Mouse (Mus musculus): ENCODE data around the gene Tprgl. TPM values are rescaled to one million over a fixed set of nuclear protein-coding genes. Genes with fewer than 3 reads are reported as not detected.

Gene Tprgl
- 199 and 220 TPM in 2 replicates for polyA plus RNA-seq (2012; rRNA removed; ENCODE audit: low replicate concordance)

DNA sequence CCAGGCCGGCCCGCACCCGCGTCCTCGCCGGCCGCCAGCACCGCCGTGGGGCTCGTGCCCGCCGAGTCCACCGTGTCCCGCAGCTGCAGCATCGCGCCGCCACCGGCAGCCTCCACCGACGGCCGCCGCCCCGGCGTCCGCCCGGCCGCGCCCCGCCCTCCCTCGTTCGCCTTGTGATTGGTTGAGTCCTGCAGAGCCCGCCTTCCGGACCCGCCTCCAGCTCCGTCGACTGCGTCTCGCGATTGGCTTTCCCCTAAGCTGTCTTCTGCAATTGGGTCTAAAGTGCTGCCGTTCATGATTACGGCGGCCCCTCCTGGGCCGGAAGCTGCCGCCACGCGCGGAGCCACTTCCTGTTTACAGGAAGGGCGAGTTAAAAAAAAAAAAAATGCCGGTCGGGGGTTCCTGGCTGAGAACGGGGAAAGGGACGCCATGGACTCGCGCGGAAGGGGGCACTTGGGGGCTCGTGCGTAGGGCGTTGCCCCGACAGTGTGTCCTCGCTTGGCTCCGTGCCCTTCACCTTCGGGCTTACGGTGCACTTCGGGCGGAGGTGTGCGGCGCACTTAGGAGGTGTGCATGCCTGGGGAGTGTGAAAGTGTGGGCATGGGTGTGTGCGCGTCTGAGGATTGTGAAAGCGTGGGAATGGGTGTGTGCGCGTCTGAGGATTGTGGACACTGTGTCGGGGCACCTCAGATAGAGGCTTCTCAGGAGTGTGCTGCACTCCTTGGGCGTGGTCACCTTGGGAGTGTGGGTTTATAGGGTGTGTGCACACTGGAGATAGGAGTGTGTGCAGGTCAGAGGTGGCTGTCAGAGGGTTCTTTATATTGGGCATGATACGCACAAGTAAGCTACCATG, at the start of gene Tprgl:
Gene Tprgl (minus strand): TSS at position 129 of the 853 bp plus-strand sequence.

DNA sequence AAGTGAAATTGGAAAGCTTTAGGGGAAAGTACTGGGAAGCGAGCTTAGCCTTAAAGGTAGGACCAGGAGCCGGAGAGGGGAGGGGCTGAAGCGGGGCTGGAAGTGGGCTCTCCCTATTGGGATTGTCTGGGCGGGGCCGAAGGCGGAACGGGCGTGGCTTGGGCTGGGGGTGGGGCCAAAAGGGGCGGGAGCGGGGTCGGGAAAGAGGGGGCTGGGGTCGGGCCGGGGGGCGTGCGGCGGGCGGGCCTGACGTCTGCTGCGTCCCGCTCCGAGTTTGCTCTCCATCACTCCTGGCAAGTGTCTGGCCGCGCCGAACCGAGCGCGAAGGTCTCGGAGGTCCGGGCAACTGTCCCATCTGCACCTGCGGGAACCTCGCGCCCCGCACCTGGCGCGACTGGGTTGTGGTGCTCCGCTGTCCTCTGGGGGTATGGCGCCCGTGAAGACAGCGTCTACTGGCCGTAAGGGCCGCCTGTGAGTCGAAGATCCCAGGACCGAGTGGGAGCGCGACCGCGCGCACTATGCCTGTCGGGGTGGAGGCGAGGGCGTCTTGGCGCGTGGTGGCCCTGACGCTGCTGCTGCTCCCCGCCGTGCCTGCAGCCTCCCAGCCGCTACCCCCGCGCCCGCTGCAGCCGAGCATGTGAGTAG, 10.2 kb upstream of the Tprgl start, which contains the start of gene Megf6:
Gene Megf6 (plus strand): TSS at position 225 of the 645 bp plus-strand sequence.

DNA sequence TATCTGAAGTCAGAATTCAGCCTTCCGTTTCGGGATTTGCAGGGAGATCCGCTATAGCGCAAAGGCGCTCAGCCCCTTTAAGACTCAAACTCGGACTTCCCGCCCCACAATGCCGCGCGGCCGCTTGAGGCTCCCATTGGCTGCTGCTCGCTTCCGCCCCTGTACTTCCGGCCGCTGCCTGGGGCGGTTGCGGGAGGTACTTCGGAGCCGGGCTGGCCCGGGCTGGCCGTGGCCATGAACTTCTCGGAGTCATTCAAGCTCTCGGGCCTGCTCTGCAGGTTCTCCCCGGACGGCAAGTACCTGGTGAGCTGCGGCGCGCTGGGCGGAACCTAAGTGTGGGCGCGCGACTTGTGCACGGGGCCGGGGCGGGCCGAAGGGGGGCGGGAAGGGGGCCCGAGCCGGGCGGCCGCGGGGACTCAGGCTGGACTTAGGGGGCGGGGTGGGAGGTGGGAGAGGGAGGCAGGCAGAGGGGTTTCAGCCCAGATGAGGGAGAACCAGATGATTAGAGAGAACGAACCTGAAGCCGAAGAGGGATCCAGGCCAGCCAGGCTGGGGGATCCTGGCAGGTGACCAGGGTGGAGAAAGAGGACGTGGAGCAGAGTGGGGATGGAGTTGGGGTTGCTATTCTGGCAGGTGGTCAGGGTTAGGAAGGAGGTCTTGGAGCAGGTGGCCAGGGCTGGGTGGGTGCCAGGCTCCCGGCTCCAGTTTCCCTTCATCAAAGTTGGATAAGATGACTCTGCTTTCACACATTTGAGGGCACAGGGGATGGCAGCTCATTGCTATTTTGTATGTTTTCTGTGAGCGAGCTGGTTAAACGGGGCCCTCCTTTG, 18.0 kb downstream of the Tprgl start, which contains the start of gene Wrap73:
Gene Wrap73 (plus strand): TSS at position 162 of the 830 bp plus-strand sequence.

DNA sequence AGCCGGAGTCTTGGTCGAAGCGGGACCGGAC, 20.5 kb downstream of the Tprgl start, which contains the start of gene Trp73:
Gene Trp73 (minus strand): TSS at position 27 of the 31 bp plus-strand sequence.

Other genes with a start within 250 kb of the Tprgl start
- gene A430005L14Rik, start 203.4 kb downstream of the Tprgl start, polyA plus RNA-seq (2012; rRNA removed; ENCODE audit: low replicate concordance), result 32.2 and 45.9 TPM in 2 replicates
- gene Dffb, start 185.5 kb downstream of the Tprgl start, polyA plus RNA-seq (2012; rRNA removed; ENCODE audit: low replicate concordance), result 11.6 and 23.2 TPM in 2 replicates
- gene Cep104, start 185.5 kb downstream of the Tprgl start, polyA plus RNA-seq (2012; rRNA removed; ENCODE audit: low replicate concordance), result 16.1 and 18.7 TPM in 2 replicates
- 48.9 and 79.6 TPM in 2 replicates for gene Lrrc47, start 148.9 kb downstream of the Tprgl start, polyA plus RNA-seq (2012; rRNA removed; ENCODE audit: low replicate concordance)
- gene Smim1, start 134.4 kb downstream of the Tprgl start, polyA plus RNA-seq (2012; rRNA removed; ENCODE audit: low replicate concordance), result 64.3 and 73.3 TPM in 2 replicates
- gene Ccdc27, start 118.0 kb downstream of the Tprgl start, polyA plus RNA-seq (2012; rRNA removed; ENCODE audit: low replicate concordance), result 0.07 TPM in 1 of 2 replicates, not detected in the other
- 0.60 and 0.76 TPM in 2 replicates for gene Trp73, start 20.5 kb downstream of the Tprgl start, polyA plus RNA-seq (2012; rRNA removed; ENCODE audit: low replicate concordance)
- gene Wrap73, start 18.3 kb downstream of the Tprgl start, polyA plus RNA-seq (2012; rRNA removed; ENCODE audit: low replicate concordance), result 22.3 and 26.0 TPM in 2 replicates
- 4.8 and 6.1 TPM in 2 replicates for gene Megf6, start 10.1 kb upstream of the Tprgl start, polyA plus RNA-seq (2012; rRNA removed; ENCODE audit: low replicate concordance)
- 9.7 and 10.4 TPM in 2 replicates for gene Arhgef16, start 141.0 kb upstream of the Tprgl start, polyA plus RNA-seq (2012; rRNA removed; ENCODE audit: low replicate concordance)
- not detected in 2 replicates for gene B230104I21Rik, start 175.5 kb upstream of the Tprgl start, polyA plus RNA-seq (2012; rRNA removed; ENCODE audit: low replicate concordance)